Mouse (Mus musculus): Measurements from ENCODE around the gene Olfr455.

DNA sequence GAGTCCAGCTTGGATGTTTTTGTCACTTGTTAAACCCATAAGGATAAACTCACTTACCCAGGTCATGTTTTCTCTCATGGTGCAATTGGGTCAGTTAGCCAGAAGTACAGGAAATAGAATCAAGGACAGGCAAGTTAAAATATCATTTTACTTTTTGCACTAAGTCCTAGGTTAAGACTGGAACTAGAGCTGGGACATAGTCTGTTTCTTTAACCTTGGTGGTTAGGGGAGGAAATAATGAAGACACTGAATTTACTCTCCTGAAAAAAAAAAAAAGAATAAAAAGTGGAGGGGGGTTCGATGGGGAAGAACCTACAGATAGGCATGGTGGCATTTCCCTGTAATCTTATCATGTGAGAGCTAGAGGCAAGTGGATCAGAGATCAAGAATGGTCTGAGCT, 60.3 kb downstream of the Olfr455 start, which contains the start of gene Olfr456:
- TF ChIP-seq CTCF (IDR thresholded peaks at IDR 0.05; ENCODE audit: extremely low read depth, insufficient read length, insufficient replicate concordance, low read depth, low read length) (no peak), POLR2A (IDR thresholded peaks at IDR 0.05; ENCODE audit: low read depth, low read length) (no peak)

Data from small intestine, adult 2 months (tissue).